Mouse (Mus musculus) G1E (cell line): ENCODE measurements around the gene 1810010D01Rik.

Experiments used
- CTCF ChIP-seq: IDR thresholded peaks from 2 replicates; pipeline ENCODE4 v1.5.1; 2012; ENCODE audit warnings: low read depth, low read length, inconsistent platforms, mixed read lengths
- GATA1 ChIP-seq: IDR thresholded peaks from 2 replicates; pipeline ENCODE4 v1.6.1; 2012; ENCODE audit warnings: borderline replicate concordance, low read length, inconsistent platforms, mixed read lengths

GRCm38 (mm10) chr7:145159283-145160240 lies 48.4 kb downstream of the 1810010D01Rik start:
- no peak for TF ChIP-seq CTCF
- no peak for TF ChIP-seq GATA1
